Mouse (Mus musculus) ES-E14 (cell line): ENCODE measurements around the gene Ankrd23. TPM values are rescaled to one million over a fixed set of nuclear protein-coding genes. Genes with fewer than 3 reads are reported as not detected.

Experiments
- DNase-seq: peaks from one replicate; pipeline ENCODE4 v3.0.0-alpha.2; 2013; ENCODE audit warnings: low read depth, low spot score
- H3K27ac ChIP-seq: 2 replicates; pipeline ENCODE4 v1.5.1; 2012; ENCODE audit warnings: low read depth, mild to moderate bottlenecking, low read length, moderate library complexity, mixed read lengths; ENCODE audit not compliant: poor library complexity, insufficient read depth, severe bottlenecking
- H3K36me3 ChIP-seq: 2 replicates; pipeline ENCODE4 v1.6.1; 2012; ENCODE audit warnings: mild to moderate bottlenecking, low read length, moderate library complexity, mixed read lengths; ENCODE audit not compliant: control insufficient read depth, poor library complexity, insufficient read depth, severe bottlenecking
- H3K4me1 ChIP-seq, 2 experiments: fragments of 150-350 bp in 1 of 2; sonication (generic) in 1 of 2; 2 replicates each; pipeline ENCODE4 v1.6.1; 2012; ENCODE audit warnings: low read length in 2 of 2, mild to moderate bottlenecking in 1 of 2, mixed read lengths in 1 of 2; ENCODE audit not compliant: control insufficient read depth in 2 of 2, insufficient read depth in 2 of 2, poor library complexity in 1 of 2
- H3K4me3 ChIP-seq, 2 experiments: fragments of 150-350 bp in 1 of 2; sonication (generic) in 1 of 2; 2 replicates each; pipeline ENCODE4 v1.5.1; 2012; ENCODE audit warnings: low read length in 2 of 2, low read depth in 1 of 2, mild to moderate bottlenecking in 1 of 2, mixed read lengths in 1 of 2; ENCODE audit not compliant: insufficient read depth in 1 of 2, poor library complexity in 1 of 2, severe bottlenecking in 1 of 2
- H3K9ac ChIP-seq: 2 replicates; pipeline ENCODE4 v1.6.1; 2012; ENCODE audit warnings: low read depth, mild to moderate bottlenecking, low read length, mixed read lengths; ENCODE audit not compliant: poor library complexity, insufficient read depth, severe bottlenecking
- H3K9me3 ChIP-seq: fragments of 150-350 bp; sonication (generic); 2 replicates; pipeline ENCODE4 v1.6.1; 2012; ENCODE audit warnings: low read depth, mild to moderate bottlenecking, low read length; ENCODE audit not compliant: control insufficient read depth, insufficient read depth
- CHD2 ChIP-seq: IDR thresholded peaks from 2 replicates; pipeline ENCODE4 v1.6.1; 2014; ENCODE audit warnings: mild to moderate bottlenecking, low read depth, low read length, inconsistent platforms
- HCFC1 ChIP-seq: IDR thresholded peaks from 2 replicates; pipeline ENCODE4 v1.6.1; 2012; ENCODE audit warnings: low read length, inconsistent platforms, borderline replicate concordance; ENCODE audit not compliant: insufficient read depth
- MAFK ChIP-seq: IDR thresholded peaks from 2 replicates; pipeline ENCODE4 v1.6.1; 2014; ENCODE audit warnings: mild to moderate bottlenecking, low read depth, low read length, inconsistent platforms; ENCODE audit not compliant: insufficient read depth
- ZC3H11A ChIP-seq: IDR thresholded peaks from 2 replicates; pipeline ENCODE4 v1.6.1; 2012; ENCODE audit warnings: low read depth, mild to moderate bottlenecking, inconsistent platforms, low read length, borderline replicate concordance
- ZNF384 ChIP-seq: IDR thresholded peaks from 2 replicates; pipeline ENCODE4 v1.6.1; 2012; ENCODE audit warnings: low read depth, low read length, inconsistent platforms
- in situ Hi-C, 2 experiments: fragments of 600-800 bp; cut with MboI; formaldehyde crosslinking; loops; one replicate each; pipeline ENCODE4 v1.15.1; 2025; ENCODE audit warnings: low sequenced_read_pairs in 2 of 2, inconsistent platforms in 1 of 2; ENCODE audit not compliant: unreplicated experiment in 2 of 2
- total RNA-seq: library from RNA; depleted of rRNA; stranded (reverse); fragments of 300-350 nt; gene quantifications from 2 replicates; pipeline ENCODE4 v1.2.3, GENCODE M21; 2012

Ankrd23 gene
- total RNA-seq, 1 experiment, result 5.0 TPM

GRCm38 (mm10) chr1:36567818-36568603, 31.3 kb upstream of the Ankrd23 start:
- peaks cover 2 to 28% of the 10 kb centered on the region in 2 experiments; a peak in 2 of 4 replicates for H3K4me1 ChIP-seq
- no peak for DNase-seq
- no peak overlapping the region for H3K27ac ChIP-seq
- H3K36me3 ChIP-seq, result no peaks in the 10 kb centered on the region
- in situ Hi-C loops, result no loop called here
- TF ChIP-seq CHD2, result no peak
- no peak for TF ChIP-seq ZNF384
- TF ChIP-seq ZC3H11A, result no peak
- TF ChIP-seq MAFK, result no peak
- TF ChIP-seq HCFC1, result no peak
- no peak overlapping the region for H3K4me3 ChIP-seq
- H3K9me3 ChIP-seq, result no peaks in the 10 kb centered on the region
- H3K9ac ChIP-seq, result no peak overlapping the region

DNA sequence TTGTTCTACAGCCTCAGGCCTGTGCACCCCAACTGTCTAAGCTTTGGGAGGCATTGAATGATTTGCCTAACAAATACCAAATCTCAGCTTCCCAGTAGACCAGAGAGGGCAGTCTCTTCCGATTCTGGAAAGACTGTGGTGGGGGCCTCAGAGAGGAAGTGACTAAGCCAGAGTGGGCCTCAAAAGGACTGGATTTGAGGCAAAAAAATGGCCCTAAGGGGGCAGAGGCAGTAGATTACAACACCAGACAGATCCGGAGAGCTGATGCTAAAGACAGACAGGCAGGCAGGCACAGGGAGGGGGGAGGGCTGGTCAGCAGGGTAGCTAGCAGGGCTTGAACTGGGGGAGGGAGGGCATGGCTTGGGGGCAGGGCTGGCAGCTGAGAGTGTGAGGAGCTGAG, 29.7 kb upstream of the Ankrd23 start:
- H3K27ac ChIP-seq, result no peak overlapping the region
- H3K36me3 ChIP-seq, result no peaks in the 10 kb centered on the region
- peaks cover 2 to 31% of the 10 kb centered on the region in 2 experiments; a peak in 2 of 4 replicates for H3K4me1 ChIP-seq
- no peak for DNase-seq
- TF ChIP-seq ZC3H11A, result no peak
- no peak for TF ChIP-seq CHD2
- TF ChIP-seq MAFK, result no peak
- TF ChIP-seq ZNF384, result no peak
- no peak for TF ChIP-seq HCFC1
- no peaks in the 10 kb centered on the region for H3K9me3 ChIP-seq
- H3K4me3 ChIP-seq, result no peak overlapping the region
- H3K9ac ChIP-seq, result no peak overlapping the region
- in situ Hi-C loops, result no loop called here

DNA sequence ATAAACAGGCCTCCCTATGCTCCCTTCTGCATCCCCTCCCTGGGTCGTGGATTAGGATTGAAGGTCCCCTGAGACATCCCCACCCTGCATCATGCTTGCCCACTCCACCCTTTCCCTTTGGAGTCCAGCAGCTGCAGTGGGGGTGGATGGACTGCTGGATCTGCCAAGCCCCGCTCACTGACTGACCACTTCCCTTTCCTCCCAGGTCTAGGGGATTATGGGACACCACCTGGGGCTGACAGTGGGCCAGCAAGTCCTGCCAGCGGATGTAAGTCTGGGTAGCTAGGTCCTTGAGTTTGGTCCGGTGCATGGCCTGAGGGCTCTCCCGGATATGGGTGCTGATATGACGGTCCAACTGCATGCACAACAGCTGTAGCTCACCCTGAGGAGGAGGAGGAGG, 27.4 kb upstream of the Ankrd23 start:
- Histone ChIP-seq H3K4me3 (no peak overlapping the region), H3K27ac (no peak overlapping the region), H3K36me3 (no peaks in the 10 kb centered on the region), H3K9ac (no peak overlapping the region), H3K4me1 (peaks cover 0 to 24% of the 10 kb centered on the region in 2 experiments; a peak in 2 of 4 replicates), H3K9me3 (no peaks in the 10 kb centered on the region)
- in situ Hi-C loops, result no loop called here
- TF ChIP-seq ZNF384 (no peak), CHD2 (no peak), MAFK (no peak), HCFC1 (no peak), ZC3H11A (no peak)
- DNase-seq, result no peak

DNA sequence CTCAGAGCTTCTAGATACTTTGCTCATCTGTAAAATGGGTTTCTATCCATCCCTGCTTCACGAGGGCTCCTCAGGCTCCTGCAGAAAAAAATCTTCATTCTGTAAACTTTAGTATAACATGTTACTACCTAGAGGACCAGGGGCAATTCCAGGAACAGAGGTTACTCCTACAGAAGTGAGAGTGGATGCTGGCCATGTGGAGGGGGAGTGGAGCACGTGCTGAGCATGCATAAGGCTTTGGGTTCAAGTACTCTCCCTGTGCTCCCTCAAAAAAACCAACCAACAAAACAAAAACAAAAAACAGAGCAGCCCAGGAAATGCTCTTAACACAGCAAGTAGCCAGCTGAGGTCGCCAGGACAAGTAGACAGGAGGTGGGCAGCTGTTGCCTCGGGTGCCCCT, 26.9 kb upstream of the Ankrd23 start:
- Histone ChIP-seq H3K4me3 (no peak overlapping the region), H3K36me3 (no peaks in the 10 kb centered on the region), H3K4me1 (peaks cover 0 to 23% of the 10 kb centered on the region in 2 experiments; a peak in 2 of 4 replicates), H3K9me3 (no peaks in the 10 kb centered on the region), H3K9ac (no peak overlapping the region), H3K27ac (no peak overlapping the region)
- in situ Hi-C loops, result no loop called here
- no peak for TF ChIP-seq HCFC1
- no peak for TF ChIP-seq ZNF384
- no peak for TF ChIP-seq ZC3H11A
- no peak for TF ChIP-seq CHD2
- no peak for TF ChIP-seq MAFK
- DNase-seq, result no peak
